Comparison of ENCODE assay signal across 19 mouse cellular contexts in genomic region chr15:31087607-31088006, GRCm38 (mm10).
DNase-seq lines count a peak whose midpoint lies in the region; ATAC-seq and TF ChIP-seq lines count a peak whose summit lies in the region.
"Had no signal": no experiment of that assay in that cellular context is flagged by ENCODE, and none has a peak within 500 bp of the region (broad histone marks: within the 10 kb centered on the region; RNA-seq: fewer than 3 reads in every experiment).

No protein-coding gene starts in this region.

- no peak for TF ChIP-seq CTCF in cortical plate, adult 2 months (IDR thresholded peaks at IDR 0.05; ENCODE audit: extremely low read depth, insufficient read depth, low read length)

- no peak for TF ChIP-seq POLR2A in cortical plate, adult 2 months (IDR thresholded peaks at IDR 0.05; ENCODE audit: extremely low read depth, insufficient read depth, low read length)

- H3K9me3 ChIP-seq in hindbrain, embryonic 14.5 days (ENCODE audit: control insufficient read depth, low read length): no peaks in the 10 kb centered on the region
- H3K9me3 ChIP-seq in hindbrain, embryonic 12.5 days (replicated peaks): no peaks in the 10 kb centered on the region
- no peaks in the 10 kb centered on the region for H3K9me3 ChIP-seq in midbrain, embryonic 14.5 days (ENCODE audit: control insufficient read depth, low read length)
- H3K9me3 ChIP-seq in midbrain, embryonic 10.5 days (replicated peaks): no peaks in the 10 kb centered on the region
- H3K9me3 ChIP-seq: limb, embryonic 12.5 days; neural tube, embryonic 13.5 days; stomach, embryonic 15.5 days had no signal

- H3K4me2 ChIP-seq in hindbrain, embryonic 14.5 days (replicated peaks): no peak overlapping the region
- H3K4me2 ChIP-seq in hindbrain, embryonic 12.5 days (replicated peaks): no peak overlapping the region
- H3K4me2 ChIP-seq in midbrain, embryonic 14.5 days (ENCODE audit: low read length): no peak overlapping the region
- H3K4me2 ChIP-seq: limb, embryonic 12.5 days; liver, embryonic 11.5 days; midbrain, embryonic 12.5 days; neural tube, embryonic 13.5 days; stomach, embryonic 15.5 days had no signal

- H3K36me3 ChIP-seq in hindbrain, embryonic 14.5 days (replicated peaks; ENCODE audit: control insufficient read depth, insufficient read depth): no peaks in the 10 kb centered on the region
- H3K36me3 ChIP-seq in hindbrain, embryonic 12.5 days: no peaks in the 10 kb centered on the region
- H3K36me3 ChIP-seq in midbrain, embryonic 14.5 days (ENCODE audit: control insufficient read depth, insufficient read depth, low read length): no peaks in the 10 kb centered on the region
- no peaks in the 10 kb centered on the region for H3K36me3 ChIP-seq in midbrain, embryonic 10.5 days
- H3K36me3 ChIP-seq: limb, embryonic 12.5 days; midbrain, embryonic 12.5 days; neural tube, embryonic 13.5 days; stomach, embryonic 15.5 days had no signal

- no peak for ATAC-seq in hindbrain, embryonic 14.5 days (ENCODE audit: low FRiP score)
- no peak for ATAC-seq in hindbrain, embryonic 12.5 days (ENCODE audit: low FRiP score)
- ATAC-seq in midbrain, embryonic 14.5 days (ENCODE audit: low FRiP score, low TSS enrichment): no peak
- ATAC-seq in erythroblast, adult 5-6 weeks (replicated peaks; ENCODE audit: low FRiP score, poor library complexity, severe bottlenecking): no peak
- ATAC-seq: liver, postnatal 0 days had no signal

- no peak overlapping the region for H3K4me3 ChIP-seq in hindbrain, embryonic 14.5 days (replicated peaks; ENCODE audit: low read length)
- no peak overlapping the region for H3K4me3 ChIP-seq in hindbrain, embryonic 12.5 days
- H3K4me3 ChIP-seq in midbrain, embryonic 14.5 days (replicated peaks; ENCODE audit: low read depth, low read length): no peak overlapping the region
- H3K4me3 ChIP-seq in midbrain, embryonic 10.5 days: no peak overlapping the region
- H3K4me3 ChIP-seq in cortical plate, adult 2 months (ENCODE audit: insufficient read depth, low read length): no peak overlapping the region
- H3K4me3 ChIP-seq: limb, embryonic 12.5 days; midbrain, embryonic 12.5 days; neural tube, embryonic 13.5 days; stomach, embryonic 15.5 days had no signal

- H3K4me1 ChIP-seq in hindbrain, embryonic 14.5 days (replicated peaks; ENCODE audit: control insufficient read depth, insufficient read depth, low read length): no peaks in the 10 kb centered on the region
- H3K4me1 ChIP-seq in hindbrain, embryonic 12.5 days: no peaks in the 10 kb centered on the region
- H3K4me1 ChIP-seq in midbrain, embryonic 14.5 days (ENCODE audit: control insufficient read depth, insufficient read depth, low read length): no peaks in the 10 kb centered on the region
- H3K4me1 ChIP-seq in midbrain, embryonic 10.5 days: no peaks in the 10 kb centered on the region
- peaks cover 8% of the 10 kb centered on the region for H3K4me1 ChIP-seq in cortical plate, adult 2 months (ENCODE audit: control insufficient read depth, insufficient read depth, low read length)
- H3K4me1 ChIP-seq: limb, embryonic 12.5 days; midbrain, embryonic 12.5 days; neural tube, embryonic 13.5 days; stomach, embryonic 15.5 days had no signal

- no peaks in the 10 kb centered on the region for H3K27me3 ChIP-seq in hindbrain, embryonic 14.5 days (ENCODE audit: control insufficient read depth, insufficient read depth, low read length)
- H3K27me3 ChIP-seq in hindbrain, embryonic 12.5 days: no peaks in the 10 kb centered on the region
- no peaks in the 10 kb centered on the region for H3K27me3 ChIP-seq in midbrain, embryonic 14.5 days (ENCODE audit: control insufficient read depth, insufficient read depth, low read length)
- no peaks in the 10 kb centered on the region for H3K27me3 ChIP-seq in midbrain, embryonic 10.5 days (ENCODE audit: low read depth, poor library complexity, severe bottlenecking)
- H3K27me3 ChIP-seq: limb, embryonic 12.5 days; midbrain, embryonic 12.5 days; neural tube, embryonic 13.5 days; stomach, embryonic 15.5 days had no signal

- 75% methylated on average over 1 of the region's 1 CpGs for WGBS in hindbrain, embryonic 14.5 days
- 86% methylated on average over 1 of the region's 1 CpGs for WGBS in hindbrain, embryonic 12.5 days
- 82% methylated on average over 1 of the region's 1 CpGs for WGBS in midbrain, embryonic 14.5 days
- WGBS in midbrain, embryonic 10.5 days: 88% methylated on average over 1 of the region's 1 CpGs

- peak; percentile 61 to 69 for DNase-seq in cerebellum, postnatal 14 days
- DNase-seq in cerebellum, adult 8-10 months: no peak
- peak; percentile 55 for DNase-seq in hindbrain, embryonic 14.5 days (ENCODE audit: low spot score)
- peak; percentile 61 for DNase-seq in midbrain, embryonic 14.5 days
- DNase-seq in midbrain, embryonic 10.5 days (ENCODE audit: low spot score): no peak
- DNase-seq: adrenal gland, postnatal 25 days; cerebellum, adult 11-12 months; kidney, adult 11 months; liver, postnatal 0 days; lung, postnatal 14 days; thymus, postnatal 25 days had no signal

- no peak overlapping the region for H3K9ac ChIP-seq in hindbrain, embryonic 14.5 days
- no peak overlapping the region for H3K9ac ChIP-seq in hindbrain, embryonic 12.5 days
- H3K9ac ChIP-seq in midbrain, embryonic 14.5 days (replicated peaks; ENCODE audit: low read length): no peak overlapping the region
- H3K9ac ChIP-seq: limb, embryonic 12.5 days; liver, postnatal 0 days; midbrain, embryonic 12.5 days; neural tube, embryonic 13.5 days; stomach, embryonic 15.5 days had no signal

- no peak overlapping the region for H3K27ac ChIP-seq in hindbrain, embryonic 14.5 days
- no peak overlapping the region for H3K27ac ChIP-seq in hindbrain, embryonic 12.5 days
- H3K27ac ChIP-seq in midbrain, embryonic 14.5 days (replicated peaks; ENCODE audit: low read depth, low read length): no peak overlapping the region
- no peak overlapping the region for H3K27ac ChIP-seq in midbrain, embryonic 10.5 days (replicated peaks)
- H3K27ac ChIP-seq in cortical plate, adult 2 months (ENCODE audit: insufficient read depth, low read length): peak overlapping the region; percentile 63; the same call in 1 of the 2 replicates
- H3K27ac ChIP-seq: limb, embryonic 12.5 days; midbrain, embryonic 12.5 days; neural tube, embryonic 13.5 days; stomach, embryonic 15.5 days had no signal

Comparison
In these comparisons a context has a peak if more than half of its experiments do, and no peak if none do; other contexts are left out.
1. DNase-seq: peak in cerebellum, postnatal 14 days (2 of 2), hindbrain, embryonic 14.5 days (single experiment) and midbrain, embryonic 14.5 days (single experiment); none in cerebellum, adult 8-10 months (single experiment) and midbrain, embryonic 10.5 days (single experiment).